20 mouse cellular contexts compared by ENCODE assay signal in the genomic region with DNA sequence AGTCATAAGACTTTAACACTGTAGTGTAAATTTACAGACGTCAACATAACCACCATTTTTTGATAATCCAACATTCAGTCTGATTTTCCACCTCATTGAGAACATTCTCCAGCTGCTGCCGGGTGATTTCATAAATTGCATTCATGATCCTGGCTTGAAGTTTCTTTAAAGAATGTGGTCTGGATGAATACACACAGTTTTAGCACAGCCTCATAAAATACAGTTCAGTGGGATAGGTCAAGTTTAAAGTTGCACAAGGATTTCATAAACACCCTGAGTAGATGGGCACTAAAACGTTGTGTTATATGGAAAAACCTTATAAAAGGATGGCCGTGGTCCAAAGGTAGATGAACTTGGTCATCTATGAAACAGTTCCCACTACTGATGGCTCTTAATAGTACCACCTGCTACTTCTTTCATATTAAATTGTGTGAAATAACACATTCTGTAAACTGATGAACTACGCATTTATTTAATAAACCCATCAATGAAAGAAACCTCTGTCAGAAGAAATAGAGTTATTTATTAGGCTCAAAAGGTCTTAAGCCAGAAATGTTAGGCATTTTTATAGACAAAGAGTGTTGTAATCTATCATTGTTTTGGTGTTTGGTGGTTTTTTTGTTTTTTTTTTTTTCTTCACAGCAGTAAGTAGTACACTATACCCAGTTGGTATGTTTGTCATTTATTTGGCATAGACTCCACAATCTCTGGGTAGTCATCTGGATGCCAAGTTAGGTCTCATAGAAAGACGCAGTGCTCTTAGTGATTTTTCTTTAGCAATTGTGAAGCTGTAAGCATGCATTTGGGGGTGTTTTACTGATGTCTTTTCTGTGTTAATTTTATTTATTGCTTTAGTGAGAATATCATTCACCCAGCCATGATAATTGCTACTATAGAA. TPM values are rescaled to one million over a fixed set of nuclear protein-coding genes. Genes with fewer than 3 reads are reported as not detected.
A peak's percentile ranks its signal among the peaks of the same experiment; 100 is the strongest.
DNase-seq lines count a peak whose midpoint lies in the region; ATAC-seq and TF ChIP-seq lines count a peak whose summit lies in the region.
"Had no signal": no experiment of that assay in that cellular context is flagged by ENCODE, and none has a peak within 500 bp of the region (broad histone marks: within the 10 kb centered on the region; RNA-seq: fewer than 3 reads in every experiment).

No protein-coding gene starts in this region.

- WGBS in hindbrain, embryonic 16.5 days: 60% methylated on average over 6 of the region's 6 CpGs
- 73% methylated on average over 6 of the region's 6 CpGs for WGBS in hindbrain, embryonic 13.5 days
- WGBS in neural tube, embryonic 14.5 days: 54% methylated on average over 6 of the region's 6 CpGs
- 36% methylated on average over 6 of the region's 6 CpGs for WGBS in forebrain, postnatal 0 days

- H3K4me1 ChIP-seq in hindbrain, embryonic 16.5 days (ENCODE audit: control insufficient read depth, insufficient read depth, low read depth, low read length): no peaks in the 10 kb centered on the region; the same call in 1 of the 2 replicates
- no peaks in the 10 kb centered on the region for H3K4me1 ChIP-seq in hindbrain, embryonic 13.5 days (replicated peaks)
- no peaks in the 10 kb centered on the region for H3K4me1 ChIP-seq in neural tube, embryonic 14.5 days (ENCODE audit: control insufficient read depth, insufficient read depth, low read length)
- no peaks in the 10 kb centered on the region for H3K4me1 ChIP-seq in forebrain, postnatal 0 days (ENCODE audit: insufficient read depth)
- H3K4me1 ChIP-seq: heart, embryonic 13.5 days; hindbrain, embryonic 15.5 days; liver, embryonic 13.5 days; lung, embryonic 15.5 days; midbrain, embryonic 12.5 days had no signal

- peak; percentile 42; the same call in 1 of the 2 replicates for ATAC-seq in hindbrain, embryonic 16.5 days
- ATAC-seq in hindbrain, embryonic 13.5 days (ENCODE audit: low FRiP score): no peak
- ATAC-seq in neural tube, embryonic 14.5 days (ENCODE audit: low read depth): peak; percentile 54
- ATAC-seq in forebrain, postnatal 0 days: peak; percentile 63; the same call in 1 of the 2 replicates
- ATAC-seq: intestine, postnatal 0 days had no signal

- no peak overlapping the region for H3K4me3 ChIP-seq in hindbrain, embryonic 16.5 days (ENCODE audit: low read length)
- H3K4me3 ChIP-seq in hindbrain, embryonic 13.5 days: no peak overlapping the region
- H3K4me3 ChIP-seq in neural tube, embryonic 14.5 days (ENCODE audit: low read depth, low read length): no peak overlapping the region
- H3K4me3 ChIP-seq in forebrain, postnatal 0 days (ENCODE audit: low read depth, low read length): no peak overlapping the region
- H3K4me3 ChIP-seq: heart, embryonic 13.5 days; hindbrain, embryonic 15.5 days; liver, embryonic 13.5 days; lung, embryonic 15.5 days; midbrain, embryonic 12.5 days had no signal

- H3K27me3 ChIP-seq in hindbrain, embryonic 16.5 days (replicated peaks; ENCODE audit: control insufficient read depth, insufficient read depth, low read length): no peaks in the 10 kb centered on the region
- H3K27me3 ChIP-seq in hindbrain, embryonic 13.5 days: no peaks in the 10 kb centered on the region
- no peaks in the 10 kb centered on the region for H3K27me3 ChIP-seq in neural tube, embryonic 14.5 days (ENCODE audit: control insufficient read depth, insufficient read depth, low read length)
- no peaks in the 10 kb centered on the region for H3K27me3 ChIP-seq in forebrain, postnatal 0 days (ENCODE audit: insufficient read depth, low read length)
- H3K27me3 ChIP-seq: heart, embryonic 13.5 days; hindbrain, embryonic 15.5 days; liver, embryonic 13.5 days; lung, embryonic 15.5 days; midbrain, embryonic 12.5 days had no signal

- H3K9ac ChIP-seq in hindbrain, embryonic 16.5 days (ENCODE audit: low read depth, low read length): no peak overlapping the region
- H3K9ac ChIP-seq in hindbrain, embryonic 13.5 days: no peak overlapping the region
- no peak overlapping the region for H3K9ac ChIP-seq in neural tube, embryonic 14.5 days (replicated peaks; ENCODE audit: low read depth, low read length)
- no peak overlapping the region for H3K9ac ChIP-seq in forebrain, postnatal 0 days
- H3K9ac ChIP-seq: heart, embryonic 13.5 days; hindbrain, embryonic 15.5 days; liver, embryonic 13.5 days; lung, embryonic 15.5 days; midbrain, embryonic 12.5 days had no signal

- no peaks in the 10 kb centered on the region for H3K9me3 ChIP-seq in hindbrain, embryonic 16.5 days (ENCODE audit: control insufficient read depth, low read length)
- H3K9me3 ChIP-seq in hindbrain, embryonic 13.5 days: no peaks in the 10 kb centered on the region
- H3K9me3 ChIP-seq in neural tube, embryonic 14.5 days (ENCODE audit: control insufficient read depth, low read length): no peaks in the 10 kb centered on the region
- no peaks in the 10 kb centered on the region for H3K9me3 ChIP-seq in forebrain, postnatal 0 days (ENCODE audit: low read length)
- H3K9me3 ChIP-seq: heart, embryonic 13.5 days; hindbrain, embryonic 15.5 days; liver, embryonic 13.5 days; lung, embryonic 15.5 days; midbrain, embryonic 12.5 days had no signal

- H3K27ac ChIP-seq in hindbrain, embryonic 16.5 days (ENCODE audit: low read depth, low read length): no peak overlapping the region
- H3K27ac ChIP-seq in hindbrain, embryonic 13.5 days: no peak overlapping the region
- H3K27ac ChIP-seq in neural tube, embryonic 14.5 days (ENCODE audit: low read depth, low read length): no peak overlapping the region
- H3K27ac ChIP-seq in forebrain, postnatal 0 days (ENCODE audit: low read depth, low read length): no peak overlapping the region
- H3K27ac ChIP-seq: heart, embryonic 13.5 days; hindbrain, embryonic 15.5 days; liver, embryonic 13.5 days; lung, embryonic 15.5 days; midbrain, embryonic 12.5 days had no signal

- DNase-seq in neural tube, embryonic 10.5 days (ENCODE audit: extremely low spot score, low spot score): no peak
- DNase-seq in forebrain, postnatal 0 days: peak; percentile 18
- no peak for DNase-seq in thymus, postnatal 4 days
- no peak for DNase-seq in spleen, postnatal 36 days (ENCODE audit: low spot score in 2 of 2)
- DNase-seq: adrenal gland, adult 8-10 months; cerebellum, postnatal 14 days; gastrocnemius, postnatal 10 days; heart, adult 11 months; liver, embryonic 13.5 days; right cerebral cortex, postnatal 25 days; thymus, adult 2 months had no signal

- TF ChIP-seq CTCF in forebrain, postnatal 0 days (IDR thresholded peaks at IDR 0.05; ENCODE audit: low read depth): no peak

- H3K36me3 ChIP-seq in hindbrain, embryonic 16.5 days (ENCODE audit: control insufficient read depth, insufficient read depth, low read length): no peaks in the 10 kb centered on the region
- no peaks in the 10 kb centered on the region for H3K36me3 ChIP-seq in hindbrain, embryonic 13.5 days
- H3K36me3 ChIP-seq in neural tube, embryonic 14.5 days (ENCODE audit: control insufficient read depth, insufficient read depth, low read length): no peaks in the 10 kb centered on the region
- H3K36me3 ChIP-seq in forebrain, postnatal 0 days (ENCODE audit: insufficient read depth): no peaks in the 10 kb centered on the region
- H3K36me3 ChIP-seq: heart, embryonic 13.5 days; hindbrain, embryonic 15.5 days; liver, embryonic 13.5 days; lung, embryonic 15.5 days; midbrain, embryonic 12.5 days had no signal

- no peak overlapping the region for H3K4me2 ChIP-seq in hindbrain, embryonic 16.5 days (ENCODE audit: low read length)
- H3K4me2 ChIP-seq in hindbrain, embryonic 13.5 days: no peak overlapping the region
- no peak overlapping the region for H3K4me2 ChIP-seq in neural tube, embryonic 14.5 days (ENCODE audit: low read depth, low read length)
- H3K4me2 ChIP-seq in forebrain, postnatal 0 days (ENCODE audit: low read depth): no peak overlapping the region
- H3K4me2 ChIP-seq: heart, embryonic 13.5 days; hindbrain, embryonic 15.5 days; liver, embryonic 13.5 days; lung, embryonic 15.5 days; midbrain, embryonic 12.5 days had no signal

RNA-seq across cellular contexts. Expression of a gene that starts 48.9 kb away (rescaled TPM):
- 10.9 and 11.1 TPM in 2 replicates for polyA plus RNA-seq in hindbrain, embryonic 16.5 days (2015; fragmentation: Nextera tagmentation; extraction: Ambion mirVana)
- polyA plus RNA-seq in hindbrain, embryonic 13.5 days (2015; fragmentation: Nextera tagmentation; extraction: Ambion mirVana): 13.1 and 15.0 TPM in 2 replicates
- polyA plus RNA-seq in neural tube, embryonic 14.5 days (2014; fragmentation: Nextera tagmentation; extraction: Ambion mirVana): 7.7 and 18.3 TPM in 2 replicates
- total RNA-seq in forebrain, postnatal 0 days (2014; rRNA removed): 1.4 and 1.8 TPM in 2 replicates
- polyA plus RNA-seq in forebrain, postnatal 0 days (2015; fragmentation: Nextera tagmentation; extraction: Ambion mirVana): 4.4 and 5.4 TPM in 2 replicates
- total RNA-seq: gastrocnemius, postnatal 10 days; heart, postnatal 25 days had no signal

RNA-seq across cellular contexts. Expression of a gene that starts 49.0 kb away (rescaled TPM):
- 61.0 and 62.6 TPM in 2 replicates for polyA plus RNA-seq in hindbrain, embryonic 16.5 days (2015; fragmentation: Nextera tagmentation; extraction: Ambion mirVana)
- polyA plus RNA-seq in hindbrain, embryonic 13.5 days (2015; fragmentation: Nextera tagmentation; extraction: Ambion mirVana): 48.2 and 49.5 TPM in 2 replicates
- polyA plus RNA-seq in neural tube, embryonic 14.5 days (2014; fragmentation: Nextera tagmentation; extraction: Ambion mirVana): 55.4 and 60.0 TPM in 2 replicates
- total RNA-seq in forebrain, postnatal 0 days (2014; rRNA removed): 16.3 and 24.4 TPM in 2 replicates
- polyA plus RNA-seq in forebrain, postnatal 0 days (2015; fragmentation: Nextera tagmentation; extraction: Ambion mirVana): 41.9 and 50.5 TPM in 2 replicates

RNA-seq across cellular contexts. Expression of a gene that starts 49.2 kb away (rescaled TPM):
- polyA plus RNA-seq in hindbrain, embryonic 16.5 days (2015; fragmentation: Nextera tagmentation; extraction: Ambion mirVana): 47.5 and 50.4 TPM in 2 replicates
- 69.8 and 72.5 TPM in 2 replicates for polyA plus RNA-seq in hindbrain, embryonic 13.5 days (2015; fragmentation: Nextera tagmentation; extraction: Ambion mirVana)
- polyA plus RNA-seq in neural tube, embryonic 14.5 days (2014; fragmentation: Nextera tagmentation; extraction: Ambion mirVana): 49.4 and 52.5 TPM in 2 replicates
- 34.7 and 38.1 TPM in 2 replicates for total RNA-seq in forebrain, postnatal 0 days (2014; rRNA removed)
- 36.0 and 44.4 TPM in 2 replicates for polyA plus RNA-seq in forebrain, postnatal 0 days (2015; fragmentation: Nextera tagmentation; extraction: Ambion mirVana)
